Mouse (Mus musculus): ENCODE measurements at regions not wholly inside any gene's neighbourhood (a gene's known extent, or its start where the extent isn't known, plus 50 kb on each side); places are given as distances from the start of the nearest gene placed in this dataset.

- TF ChIP-seq POLR2A (IDR thresholded peaks at IDR 0.05; ENCODE audit: control insufficient read depth, extremely low read depth, insufficient read depth, low read length, poor library complexity) (no peak), CTCF (IDR thresholded peaks at IDR 0.05; ENCODE audit: borderline replicate concordance, control insufficient read depth, extremely low read depth, insufficient read depth, low read length, poor library complexity) (no peak)
These were observed 487.0 kb downstream of the Lmo7 start for GRCm38 (mm10) chr14:102216581-102217368.

Measured in thymus, adult 2 months (tissue).